Mouse (Mus musculus) kidney, embryonic 15.5 days (tissue): ENCODE data around the gene Sgk1. TPM values are rescaled to one million over a fixed set of nuclear protein-coding genes. Genes with fewer than 3 reads are reported as not detected.
A peak's percentile ranks its signal among the peaks of the same experiment; 100 is the strongest.

Source experiments
- ATAC-seq: fragments of 200-750 bp; cut with Nextera tagmentation; replicated peaks from 2 replicates; pipeline ENCODE4 v1.8.0; 2017; ENCODE audit warnings: moderate TSS enrichment; ENCODE audit not compliant: low FRiP score
- H3K27ac ChIP-seq: fragments of 300-500 bp; sonication (generic); 2 replicates; pipeline ENCODE4 v1.5.1; 2015; ENCODE audit warnings: mild to moderate bottlenecking, inconsistent platforms
- H3K27me3 ChIP-seq: fragments of 300-500 bp; sonication (generic); 2 replicates; pipeline ENCODE4 v1.6.1; 2015; ENCODE audit warnings: inconsistent platforms
- H3K36me3 ChIP-seq: fragments of 300-500 bp; sonication (generic); 2 replicates; pipeline ENCODE4 v1.6.1; 2015; ENCODE audit warnings: inconsistent platforms
- H3K4me1 ChIP-seq: fragments of 300-500 bp; sonication (generic); 2 replicates; pipeline ENCODE4 v1.6.1; 2015; ENCODE audit warnings: inconsistent platforms
- H3K4me2 ChIP-seq: fragments of 300-500 bp; sonication (generic); 2 replicates; pipeline ENCODE4 v1.6.1; 2015; ENCODE audit warnings: moderate library complexity, mild to moderate bottlenecking, inconsistent platforms
- H3K4me3 ChIP-seq: fragments of 300-500 bp; sonication (generic); replicated peaks from 2 replicates; pipeline ENCODE4 v1.5.1; 2015; ENCODE audit warnings: mild to moderate bottlenecking, inconsistent platforms
- H3K9ac ChIP-seq: fragments of 300-500 bp; sonication (generic); 2 replicates; pipeline ENCODE4 v1.6.1; 2015; ENCODE audit warnings: mild to moderate bottlenecking, inconsistent platforms
- H3K9me3 ChIP-seq: fragments of 300-500 bp; sonication (generic); replicated peaks from 2 replicates; pipeline ENCODE4 v1.6.1; 2016; ENCODE audit warnings: inconsistent platforms
- WGBS: fragments of 180-500 bp; shearing (Covaris S2); methylation state at CpG from one replicate; pipeline ENCODE4 v1.1.7; 2015; ENCODE audit warnings: mixed read lengths; 5-methylcytosine and 5-hydroxymethylcytosine counted together
- polyA plus RNA-seq: library from polyadenylated mRNA; unstranded; fragments of >200 nt; fragmentation: Nextera tagmentation; extraction: Ambion mirVana; gene quantifications from 2 replicates; pipeline ENCODE4 v1.2.1, GENCODE M21; 2015

Sgk1 gene
- polyA plus RNA-seq, 1 experiment from 2014 or later, result 75.2 TPM

- Histone ChIP-seq H3K4me2 (peak overlapping the region; percentile 33), H3K4me3 (no peak overlapping the region), H3K36me3 (no peaks in the 10 kb centered on the region), H3K27ac (peak overlapping the region; percentile 19; the same call in 1 of the 2 replicates), H3K9ac (no peak overlapping the region), H3K9me3 (no peaks in the 10 kb centered on the region), H3K27me3 (no peaks in the 10 kb centered on the region), H3K4me1 (peaks cover 28% of the 10 kb centered on the region)
- WGBS, result 14% methylated on average over 9 of the region's 9 CpGs
- ATAC-seq, result no peak; the same call in 1 of the 2 replicates
Measured at GRCm38 (mm10) chr10:21923495-21923952, 41.5 kb downstream of the Sgk1 start.

- 68% methylated on average over 16 of the region's 16 CpGs for WGBS
- no peak overlapping the region for H3K4me2 ChIP-seq
Measured at GRCm38 (mm10) chr10:21924051-21924720, 42.2 kb downstream of the Sgk1 start.

GRCm38 (mm10) chr10:21926941-21927340 lies 45.0 kb downstream of the Sgk1 start:
- H3K9me3 ChIP-seq, result no peaks in the 10 kb centered on the region
- H3K36me3 ChIP-seq, result no peaks in the 10 kb centered on the region
- no peak overlapping the region for H3K9ac ChIP-seq
- no peak for ATAC-seq
- WGBS, result 89% methylated on average over 5 of the region's 5 CpGs
- no peak overlapping the region for H3K4me2 ChIP-seq
- no peak overlapping the region for H3K27ac ChIP-seq
- peaks cover 20% of the 10 kb centered on the region for H3K4me1 ChIP-seq
- no peaks in the 10 kb centered on the region for H3K27me3 ChIP-seq
- no peak overlapping the region for H3K4me3 ChIP-seq

More at GRCm38 (mm10) chr10:21924051-21924720, 42.2 kb downstream of the Sgk1 start:
- no peak for ATAC-seq
- Histone ChIP-seq H3K36me3 (no peaks in the 10 kb centered on the region), H3K9me3 (no peaks in the 10 kb centered on the region), H3K27me3 (no peaks in the 10 kb centered on the region), H3K4me1 (peaks cover 28% of the 10 kb centered on the region), H3K9ac (no peak overlapping the region), H3K27ac (peak overlapping the region; percentile 19; the same call in 1 of the 2 replicates), H3K4me3 (no peak overlapping the region)

DNA sequence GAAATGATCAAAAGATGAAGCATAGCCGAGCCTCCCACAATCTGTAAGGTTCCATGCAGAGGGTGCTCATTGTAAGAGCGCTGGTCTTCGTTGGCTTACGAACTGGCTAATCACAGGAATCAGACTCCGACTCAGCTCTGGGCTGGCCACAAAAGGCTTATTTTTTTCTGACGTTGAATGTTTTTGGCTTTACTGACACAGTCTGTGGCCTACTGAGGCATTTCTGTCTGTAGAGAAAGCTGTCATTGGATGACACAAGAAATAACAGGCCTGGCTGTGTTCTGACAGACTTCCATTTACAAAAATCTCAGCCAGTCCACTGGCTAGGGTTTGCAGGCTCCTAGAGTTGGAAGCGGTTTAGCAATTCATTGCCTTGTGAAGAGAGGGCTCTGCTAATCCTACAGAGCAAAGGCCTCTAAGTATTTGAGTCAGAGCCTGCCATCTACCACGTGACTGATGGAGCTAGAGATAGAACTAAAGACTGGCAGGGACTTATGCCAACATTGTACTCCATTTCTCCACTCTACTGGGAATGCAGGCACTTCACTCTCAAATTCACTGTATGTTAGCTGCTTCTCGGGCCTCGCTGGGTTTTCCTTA lies 48.9 kb downstream of the Sgk1 start:
- H3K4me3 ChIP-seq, result no peak overlapping the region
- no peaks in the 10 kb centered on the region for H3K9me3 ChIP-seq
- no peak overlapping the region for H3K9ac ChIP-seq
- H3K36me3 ChIP-seq, result no peaks in the 10 kb centered on the region
- ATAC-seq, result no peak
- no peak overlapping the region for H3K27ac ChIP-seq
- 85% methylated on average over 10 of the region's 10 CpGs for WGBS
- no peak overlapping the region for H3K4me2 ChIP-seq
- no peaks in the 10 kb centered on the region for H3K4me1 ChIP-seq
- H3K27me3 ChIP-seq, result no peaks in the 10 kb centered on the region

- peaks cover 15% of the 10 kb centered on the region for H3K4me1 ChIP-seq
- H3K36me3 ChIP-seq, result no peaks in the 10 kb centered on the region
- WGBS, result 87% methylated on average over 3 of the region's 3 CpGs
- H3K9ac ChIP-seq, result no peak overlapping the region
- ATAC-seq, result no peak
- H3K4me3 ChIP-seq, result no peak overlapping the region
- no peak overlapping the region for H3K4me2 ChIP-seq
- H3K27ac ChIP-seq, result no peak overlapping the region
- no peaks in the 10 kb centered on the region for H3K27me3 ChIP-seq
- H3K9me3 ChIP-seq, result no peaks in the 10 kb centered on the region
Measured at GRCm38 (mm10) chr10:21932791-21933190, 50.8 kb downstream of the Sgk1 start.

DNA sequence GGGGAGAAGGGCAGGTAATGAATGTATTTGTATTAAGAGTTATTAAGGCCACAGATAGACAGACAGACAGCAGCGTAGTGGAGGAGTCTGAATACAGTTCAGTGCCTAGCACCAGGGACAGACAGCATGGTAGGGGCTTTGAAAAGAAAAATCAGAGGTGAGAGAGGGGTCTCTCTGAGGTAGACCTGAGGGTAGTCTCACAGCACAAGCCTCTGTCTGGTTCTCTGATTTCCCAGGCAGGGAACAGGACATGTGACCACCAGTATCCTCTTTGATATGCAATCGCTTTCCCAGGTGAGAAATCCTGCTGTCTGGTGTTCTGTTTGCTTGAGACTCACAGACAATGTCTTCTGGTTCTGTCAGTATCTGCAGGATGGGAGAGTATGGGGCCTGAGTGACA lies 52.8 kb downstream of the Sgk1 start:
- Histone ChIP-seq H3K9me3 (no peaks in the 10 kb centered on the region), H3K36me3 (no peaks in the 10 kb centered on the region), H3K4me1 (peaks cover 15% of the 10 kb centered on the region), H3K4me3 (no peak overlapping the region), H3K27ac (no peak overlapping the region), H3K27me3 (no peaks in the 10 kb centered on the region), H3K9ac (no peak overlapping the region), H3K4me2 (no peak overlapping the region)
- no peak for ATAC-seq
- 88% methylated on average over 2 of the region's 2 CpGs for WGBS

DNA sequence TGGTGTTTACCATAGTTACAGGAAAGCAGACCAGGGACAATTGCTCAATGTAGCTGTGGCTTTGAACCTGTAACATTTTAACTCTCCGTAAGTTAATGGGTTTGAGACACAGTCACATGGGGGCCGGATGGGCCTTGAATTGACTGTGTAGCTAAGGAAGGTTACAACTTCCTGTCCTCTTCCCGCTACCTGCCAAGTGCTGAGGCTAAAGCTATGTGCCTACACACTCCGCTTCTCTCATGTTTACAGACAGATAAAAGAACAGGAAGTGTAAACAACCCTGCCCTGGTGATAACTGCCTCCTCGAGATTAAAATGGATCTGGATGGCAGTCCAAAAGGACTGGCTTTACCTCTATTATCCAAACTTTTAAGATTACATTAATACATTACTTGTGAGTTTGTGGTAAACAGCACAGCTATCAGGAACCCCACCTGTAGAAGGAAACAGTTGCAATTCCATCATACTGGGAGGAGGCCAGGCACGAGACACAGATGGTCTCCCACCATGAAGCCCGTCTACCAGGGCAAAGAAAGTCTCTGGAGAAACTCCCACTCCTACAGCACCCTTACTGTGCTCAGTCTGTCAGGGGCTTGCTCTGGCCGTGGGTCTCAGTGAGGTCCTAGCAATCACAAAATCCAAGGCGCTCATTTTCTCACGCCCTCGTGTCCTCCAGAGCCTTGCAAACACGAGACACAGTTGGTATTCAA lies 54.7 kb downstream of the Sgk1 start:
- no peaks in the 10 kb centered on the region for H3K36me3 ChIP-seq
- WGBS, result 34% methylated on average over 12 of the region's 12 CpGs
- H3K27me3 ChIP-seq, result no peaks in the 10 kb centered on the region
- peak overlapping the region; percentile 78 for H3K27ac ChIP-seq
- H3K4me3 ChIP-seq, result no peak overlapping the region
- H3K4me1 ChIP-seq, result peaks cover 15% of the 10 kb centered on the region
- peak; percentile 54 for ATAC-seq
- no peaks in the 10 kb centered on the region for H3K9me3 ChIP-seq
- peak overlapping the region; percentile 35 for H3K4me2 ChIP-seq
- H3K9ac ChIP-seq, result no peak overlapping the region

GRCm38 (mm10) chr10:21937222-21937605 lies 55.2 kb downstream of the Sgk1 start:
- Histone ChIP-seq H3K4me2 (peak overlapping the region; percentile 35), H3K4me1 (peaks cover 15% of the 10 kb centered on the region), H3K27me3 (no peaks in the 10 kb centered on the region), H3K27ac (peak overlapping the region; percentile 78), H3K9ac (no peak overlapping the region), H3K9me3 (no peaks in the 10 kb centered on the region), H3K4me3 (no peak overlapping the region), H3K36me3 (no peaks in the 10 kb centered on the region)
- 18% methylated on average over 9 of the region's 9 CpGs for WGBS
- peak; percentile 54 for ATAC-seq

- Histone ChIP-seq H3K4me2 (no peak overlapping the region), H3K27me3 (no peaks in the 10 kb centered on the region), H3K4me3 (no peak overlapping the region), H3K36me3 (no peaks in the 10 kb centered on the region), H3K4me1 (peaks cover 15% of the 10 kb centered on the region), H3K9ac (no peak overlapping the region), H3K9me3 (no peaks in the 10 kb centered on the region), H3K27ac (no peak overlapping the region)
- ATAC-seq, result no peak
- WGBS, result 69% methylated on average over 4 of the region's 4 CpGs
Measured at GRCm38 (mm10) chr10:21938166-21938565, 56.2 kb downstream of the Sgk1 start.

- no peak overlapping the region for H3K27ac ChIP-seq
- no peaks in the 10 kb centered on the region for H3K9me3 ChIP-seq
- 83% methylated on average over 3 of the region's 3 CpGs for WGBS
- H3K4me1 ChIP-seq, result peaks cover 15% of the 10 kb centered on the region
- no peak overlapping the region for H3K4me3 ChIP-seq
- no peaks in the 10 kb centered on the region for H3K27me3 ChIP-seq
- H3K9ac ChIP-seq, result no peak overlapping the region
- H3K4me2 ChIP-seq, result no peak overlapping the region
- H3K36me3 ChIP-seq, result no peaks in the 10 kb centered on the region
- ATAC-seq, result no peak
Measured at GRCm38 (mm10) chr10:21941235-21941634, 59.3 kb downstream of the Sgk1 start.

GRCm38 (mm10) chr10:21943145-21943700 lies 61.2 kb downstream of the Sgk1 start:
- 86% methylated on average over 6 of the region's 6 CpGs for WGBS
- no peaks in the 10 kb centered on the region for H3K36me3 ChIP-seq
- H3K27me3 ChIP-seq, result no peaks in the 10 kb centered on the region
- H3K4me2 ChIP-seq, result no peak overlapping the region
- ATAC-seq, result no peak
- no peaks in the 10 kb centered on the region for H3K9me3 ChIP-seq
- no peak overlapping the region for H3K9ac ChIP-seq
- H3K27ac ChIP-seq, result no peak overlapping the region
- no peaks in the 10 kb centered on the region for H3K4me1 ChIP-seq
- no peak overlapping the region for H3K4me3 ChIP-seq

DNA sequence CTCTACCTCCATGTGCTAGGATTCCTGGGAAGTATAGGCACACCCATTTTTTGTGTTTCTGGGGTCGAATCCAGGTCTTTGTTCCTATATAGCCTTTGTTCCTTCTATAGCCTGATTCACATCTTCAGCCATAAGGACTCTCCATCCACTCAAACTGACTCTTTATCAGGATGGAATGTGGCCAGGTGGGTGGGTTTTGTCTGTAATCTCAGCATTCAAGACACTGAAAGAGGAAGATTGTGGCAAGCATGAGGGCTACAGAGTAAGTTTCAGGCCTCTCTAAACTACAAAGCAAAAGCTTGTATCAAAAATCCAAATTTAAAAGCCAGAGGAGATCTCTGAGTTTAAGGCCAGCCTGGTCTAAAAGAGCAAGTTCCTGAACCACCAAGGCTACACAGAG lies 63.2 kb downstream of the Sgk1 start:
- no peak for ATAC-seq
- no peak overlapping the region for H3K9ac ChIP-seq
- no peak overlapping the region for H3K27ac ChIP-seq
- H3K27me3 ChIP-seq, result no peaks in the 10 kb centered on the region
- H3K4me2 ChIP-seq, result no peak overlapping the region
- H3K9me3 ChIP-seq, result no peaks in the 10 kb centered on the region
- H3K4me3 ChIP-seq, result no peak overlapping the region
- no peaks in the 10 kb centered on the region for H3K36me3 ChIP-seq
- H3K4me1 ChIP-seq, result no peaks in the 10 kb centered on the region
- WGBS, result 86% methylated on average over 1 of the region's 1 CpGs
